Mouse (Mus musculus): ENCODE data around the gene Olfr393. TPM values are rescaled to one million over a fixed set of nuclear protein-coding genes. Genes with fewer than 3 reads are reported as not detected.

Gene Olfr393
- polyA plus RNA-seq (2012; fragmentation: generic; extraction: Trizol) = not detected
- long read RNA-seq, experiment 1 = 0 reads
- long read RNA-seq, experiment 2 = 0 reads

DNA sequence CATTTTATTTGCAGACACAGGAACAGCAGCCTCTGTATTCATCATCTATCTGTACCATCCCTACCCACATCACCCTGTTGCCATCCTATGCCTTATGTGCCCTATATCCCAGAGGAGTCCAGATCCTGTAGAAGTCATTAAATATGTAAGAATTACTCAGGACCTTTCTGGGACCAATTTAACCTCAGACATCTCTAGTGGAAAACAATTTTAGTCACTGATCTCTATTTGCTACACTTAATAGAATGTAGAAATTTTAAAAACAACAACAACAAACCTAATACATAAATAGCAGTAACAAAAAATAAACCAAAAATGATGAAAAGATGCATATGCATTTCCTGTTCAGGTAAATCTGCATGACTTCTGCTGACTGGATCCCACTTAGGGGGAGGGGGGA lies at the start of gene Olfr393:
Gene Olfr393, minus strand, starts transcription at position 101 of the 400 bp plus-strand sequence.
- H3ac ChIP-seq (ENCODE audit: control insufficient read depth, insufficient read length, low read depth) = no peak within 1 kb of the TSS
- no peak within 1 kb of the TSS for H3K4me3 ChIP-seq (ENCODE audit: insufficient read depth, poor library complexity, severe bottlenecking)
- H3K36me3 ChIP-seq (ENCODE audit: control insufficient read depth, insufficient read depth) = no peaks in the 10 kb centered on the region
- TF ChIP-seq MYOG (IDR thresholded peaks at IDR 0.05; ENCODE audit: control insufficient read depth, extremely low read depth, insufficient read length) (no peak), CTCF (IDR thresholded peaks at IDR 0.05; ENCODE audit: control insufficient read depth, insufficient read depth, insufficient read length) (no peak), MAX (IDR thresholded peaks at IDR 0.05) (no peak), USF1 (IDR thresholded peaks at IDR 0.05; ENCODE audit: low read depth) (no peak), MYOD1 (IDR thresholded peaks at IDR 0.05; ENCODE audit: control insufficient read depth, insufficient read length, low read depth) (no peak), CEBPB (IDR thresholded peaks at IDR 0.05; ENCODE audit: low read depth) (no peak), FOSL1 (IDR thresholded peaks at IDR 0.05; ENCODE audit: insufficient read depth, low read length, poor library complexity, severe bottlenecking) (no peak)
- no peaks in the 10 kb centered on the region for H3K27me3 ChIP-seq (ENCODE audit: control insufficient read depth, insufficient read depth, insufficient read length)
- H3K79me3 ChIP-seq (ENCODE audit: low read depth) = no peaks in the 10 kb centered on the region
- no peaks in the 10 kb centered on the region for H3K79me2 ChIP-seq (ENCODE audit: control insufficient read depth, insufficient read depth)

DNA sequence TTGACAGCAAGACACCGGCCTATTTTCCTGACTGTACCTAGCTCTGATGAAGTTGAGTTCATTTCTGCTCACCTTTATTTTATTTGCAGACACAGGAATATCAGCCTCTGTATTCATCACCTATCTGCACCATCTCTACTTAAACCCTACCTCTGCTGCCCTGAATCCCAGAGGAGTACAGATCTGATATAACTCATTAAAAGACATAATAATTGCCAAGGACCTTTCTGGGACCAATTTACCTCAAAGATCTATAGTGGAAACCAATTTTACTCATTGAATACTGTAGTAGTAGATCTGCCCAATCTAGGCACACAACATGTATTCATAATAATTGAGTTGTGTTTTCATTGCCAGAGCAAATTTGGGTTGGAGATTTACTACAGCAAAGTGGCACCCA lies 39.4 kb upstream of the Olfr393 start, which contains the start of gene Olfr394:
Gene Olfr394, minus strand, starts transcription at position 101 of the 400 bp plus-strand sequence.
- H3K79me2 ChIP-seq (ENCODE audit: control insufficient read depth, insufficient read depth) = no peaks in the 10 kb centered on the region
- H3K4me3 ChIP-seq (ENCODE audit: insufficient read depth, poor library complexity, severe bottlenecking) = no peak within 1 kb of the TSS
- H3ac ChIP-seq (ENCODE audit: control insufficient read depth, insufficient read length, low read depth) = no peak within 1 kb of the TSS
- H3K79me3 ChIP-seq (ENCODE audit: low read depth) = no peaks in the 10 kb centered on the region
- TF ChIP-seq MAX (IDR thresholded peaks at IDR 0.05) (no peak), MYOD1 (IDR thresholded peaks at IDR 0.05; ENCODE audit: control insufficient read depth, insufficient read length, low read depth) (no peak), MYOG (IDR thresholded peaks at IDR 0.05; ENCODE audit: control insufficient read depth, extremely low read depth, insufficient read length) (no peak)
- H3K27me3 ChIP-seq (ENCODE audit: control insufficient read depth, insufficient read depth, insufficient read length) = no peaks in the 10 kb centered on the region
- no peaks in the 10 kb centered on the region for H3K36me3 ChIP-seq (ENCODE audit: control insufficient read depth, insufficient read depth)

DNA sequence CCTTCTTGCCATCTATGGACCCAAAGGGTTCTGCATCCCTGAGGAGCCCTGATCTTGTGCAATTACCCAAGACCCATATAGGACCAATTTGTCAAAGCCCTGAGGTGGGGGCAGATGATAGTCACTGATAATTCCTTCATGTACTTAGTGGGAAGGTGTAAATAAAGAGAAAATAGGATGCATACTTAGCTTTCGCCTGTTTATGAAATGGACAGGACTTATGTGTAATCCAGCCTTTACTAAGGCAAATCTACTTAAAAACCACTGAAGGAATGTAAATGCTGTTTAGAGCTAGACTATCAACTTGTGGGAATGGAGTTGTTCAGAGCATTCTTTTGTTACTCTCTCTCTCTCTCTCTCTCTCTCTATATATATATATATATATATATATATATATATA lies 34.3 kb downstream of the Olfr393 start, which contains the start of gene Olfr392:
Gene Olfr392, minus strand, starts transcription at position 101 of the 400 bp plus-strand sequence.
- no peak within 1 kb of the TSS for H3K4me3 ChIP-seq (ENCODE audit: insufficient read depth, poor library complexity, severe bottlenecking)
- no peaks in the 10 kb centered on the region for H3K79me2 ChIP-seq (ENCODE audit: control insufficient read depth, insufficient read depth)
- H3K36me3 ChIP-seq (ENCODE audit: control insufficient read depth, insufficient read depth) = no peaks in the 10 kb centered on the region
- H3ac ChIP-seq (ENCODE audit: control insufficient read depth, insufficient read length, low read depth) = no peak within 1 kb of the TSS
- no peaks in the 10 kb centered on the region for H3K79me3 ChIP-seq (ENCODE audit: low read depth)
- TF ChIP-seq MYOD1 (IDR thresholded peaks at IDR 0.05; ENCODE audit: control insufficient read depth, insufficient read length, low read depth) (no peak), MYOG (IDR thresholded peaks at IDR 0.05; ENCODE audit: control insufficient read depth, extremely low read depth, insufficient read length) (no peak), CEBPB (IDR thresholded peaks at IDR 0.05; ENCODE audit: low read depth) (no peak), FOSL1 (IDR thresholded peaks at IDR 0.05; ENCODE audit: insufficient read depth, low read length, poor library complexity, severe bottlenecking) (no peak), CTCF (IDR thresholded peaks at IDR 0.05; ENCODE audit: control insufficient read depth, insufficient read depth, insufficient read length) (no peak), MAX (IDR thresholded peaks at IDR 0.05) (no peak), USF1 (IDR thresholded peaks at IDR 0.05; ENCODE audit: low read depth) (no peak)
- no peaks in the 10 kb centered on the region for H3K27me3 ChIP-seq (ENCODE audit: control insufficient read depth, insufficient read depth, insufficient read length)

DNA sequence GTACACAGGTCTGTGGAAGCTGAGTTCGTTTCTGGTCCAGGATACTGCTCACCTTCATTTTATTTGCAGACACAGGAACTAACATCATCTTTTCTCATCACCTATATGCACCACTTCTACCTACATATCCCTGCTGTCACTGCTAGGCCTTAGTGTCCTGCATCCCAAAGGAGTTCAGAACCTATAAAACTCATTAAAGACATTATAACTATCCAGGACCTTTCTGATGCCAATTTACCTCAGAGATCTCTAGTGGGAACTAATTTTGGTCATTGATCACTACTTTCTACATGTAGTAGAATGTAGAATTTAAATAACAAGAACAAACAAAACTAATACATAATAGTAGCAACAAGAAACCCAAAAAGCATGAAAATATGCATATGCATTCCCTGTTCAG lies 48.3 kb downstream of the Olfr393 start, which contains the start of gene Olfr391-ps:
Gene Olfr391-ps, minus strand, starts transcription at position 101 of the 400 bp plus-strand sequence.
- Histone ChIP-seq H3ac (ENCODE audit: control insufficient read depth, insufficient read length, low read depth) (no peak within 1 kb of the TSS), H3K4me3 (ENCODE audit: insufficient read depth, poor library complexity, severe bottlenecking) (no peak within 1 kb of the TSS), H3K27me3 (ENCODE audit: control insufficient read depth, insufficient read depth, insufficient read length) (no peaks in the 10 kb centered on the region), H3K79me2 (ENCODE audit: control insufficient read depth, insufficient read depth) (no peaks in the 10 kb centered on the region), H3K36me3 (ENCODE audit: control insufficient read depth, insufficient read depth) (no peaks in the 10 kb centered on the region), H3K79me3 (ENCODE audit: low read depth) (no peaks in the 10 kb centered on the region)
- TF ChIP-seq CEBPB (IDR thresholded peaks at IDR 0.05; ENCODE audit: low read depth) (no peak), MAX (IDR thresholded peaks at IDR 0.05) (no peak), MYOG (IDR thresholded peaks at IDR 0.05; ENCODE audit: control insufficient read depth, extremely low read depth, insufficient read length) (no peak), USF1 (IDR thresholded peaks at IDR 0.05; ENCODE audit: low read depth) (no peak), FOSL1 (IDR thresholded peaks at IDR 0.05; ENCODE audit: insufficient read depth, low read length, poor library complexity, severe bottlenecking) (no peak), MYOD1 (IDR thresholded peaks at IDR 0.05; ENCODE audit: control insufficient read depth, insufficient read length, low read depth) (no peak), CTCF (IDR thresholded peaks at IDR 0.05; ENCODE audit: control insufficient read depth, insufficient read depth, insufficient read length) (no peak)

Other genes starting within 250 kb of the Olfr393 start
- not detected for gene Zfp735, start 162.7 kb downstream of the Olfr393 start, polyA plus RNA-seq (2012; fragmentation: generic; extraction: Trizol)
- not detected for gene Olfr389, start 70.7 kb downstream of the Olfr393 start, polyA plus RNA-seq (2012; fragmentation: generic; extraction: Trizol)
- not detected for gene Olfr390, start 68.5 kb downstream of the Olfr393 start, polyA plus RNA-seq (2012; fragmentation: generic; extraction: Trizol)
- not detected for gene Olfr391-ps, start 48.4 kb downstream of the Olfr393 start, polyA plus RNA-seq (2012; fragmentation: generic; extraction: Trizol)
- not detected for gene Olfr392, start 34.4 kb downstream of the Olfr393 start, polyA plus RNA-seq (2012; fragmentation: generic; extraction: Trizol)
- gene Olfr394, start 39.3 kb upstream of the Olfr393 start, polyA plus RNA-seq (2012; fragmentation: generic; extraction: Trizol) = not detected
- not detected for gene Olfr395, start 57.8 kb upstream of the Olfr393 start, polyA plus RNA-seq (2012; fragmentation: generic; extraction: Trizol)
- not detected for gene Olfr23, start 85.2 kb upstream of the Olfr393 start, polyA plus RNA-seq (2012; fragmentation: generic; extraction: Trizol)
- not detected for gene Olfr397, start 109.4 kb upstream of the Olfr393 start, polyA plus RNA-seq (2012; fragmentation: generic; extraction: Trizol)
- not detected for gene Olfr398, start 139.0 kb upstream of the Olfr393 start, polyA plus RNA-seq (2012; fragmentation: generic; extraction: Trizol)
- gene Olfr139, start 205.1 kb upstream of the Olfr393 start, polyA plus RNA-seq (2012; fragmentation: generic; extraction: Trizol) = not detected
- gene Olfr399, start 205.2 kb upstream of the Olfr393 start, polyA plus RNA-seq (2012; fragmentation: generic; extraction: Trizol) = not detected
- gene Zfp616, start 218.5 kb upstream of the Olfr393 start, polyA plus RNA-seq (2012; fragmentation: generic; extraction: Trizol) = not detected

All from C2C12 (cell line).